Mouse (Mus musculus) C2C12 (cell line): ENCODE data around the gene Wscd1. TPM values are rescaled to one million over a fixed set of nuclear protein-coding genes. Genes with fewer than 3 reads are reported as not detected.

Source experiments
- H3K27me3 ChIP-seq: one replicate; pipeline ENCODE4 v1.6.1; 2011; ENCODE audit not compliant: control insufficient read depth, insufficient read depth, insufficient read length
- H3K36me3 ChIP-seq: one replicate; pipeline ENCODE4 v1.6.1; 2011; ENCODE audit not compliant: control insufficient read depth, insufficient read depth
- H3K4me3 ChIP-seq: one replicate; pipeline ENCODE4 v1.5.1; 2011; ENCODE audit warnings: mild to moderate bottlenecking, control low read depth; ENCODE audit not compliant: poor library complexity, insufficient read depth, severe bottlenecking
- H3K79me2 ChIP-seq: one replicate; pipeline ENCODE4 v1.6.1; 2011; ENCODE audit not compliant: control insufficient read depth, insufficient read depth
- H3K79me3 ChIP-seq: one replicate; pipeline ENCODE4 v1.6.1; 2011; ENCODE audit warnings: low read depth, control low read depth
- H3ac ChIP-seq: one replicate; pipeline ENCODE3; 2011; ENCODE audit warnings: low read depth; ENCODE audit not compliant: control insufficient read depth, insufficient read length
- CEBPB ChIP-seq: IDR thresholded peaks from one replicate; pipeline ENCODE4 v1.6.1; 2011; ENCODE audit warnings: low read depth, mild to moderate bottlenecking, control low read depth, moderate library complexity
- CTCF ChIP-seq: IDR thresholded peaks from one replicate; pipeline ENCODE4 v1.5.1; 2011; ENCODE audit not compliant: control insufficient read depth, insufficient read depth, insufficient read length
- FOSL1 ChIP-seq: IDR thresholded peaks from one replicate; pipeline ENCODE4 v1.8.0; 2011; ENCODE audit warnings: mild to moderate bottlenecking, low read length; ENCODE audit not compliant: poor library complexity, insufficient read depth, severe bottlenecking
- MAX ChIP-seq: IDR thresholded peaks from one replicate; pipeline ENCODE4 v1.6.1; 2011; ENCODE audit warnings: mild to moderate bottlenecking, control low read depth
- MYOD1 ChIP-seq: IDR thresholded peaks from one replicate; pipeline ENCODE4 v1.6.1; 2011; ENCODE audit warnings: low read depth; ENCODE audit not compliant: control insufficient read depth, insufficient read length
- MYOG ChIP-seq: IDR thresholded peaks from one replicate; pipeline ENCODE4 v1.6.1; 2011; ENCODE audit not compliant: control insufficient read depth, insufficient read length; ENCODE audit errors: extremely low read depth
- USF1 ChIP-seq: IDR thresholded peaks from one replicate; pipeline ENCODE4 v1.6.1; 2011; ENCODE audit warnings: low read depth, mild to moderate bottlenecking, control low read depth, moderate library complexity
- long read RNA-seq, 2 experiments: library from polyadenylated mRNA; unstranded; transcript quantifications; one replicate each; pipeline ENCODE4 v2.0.0; 2019 to 2020
- polyA plus RNA-seq: library from polyadenylated mRNA; unstranded; fragments of >200 nt; fragmentation: generic; extraction: Trizol; gene quantifications from one replicate; pipeline ENCODE4 v1.2.1, GENCODE M21; 2012; ENCODE audit warnings: missing spikeins

The Wscd1 gene
- polyA plus RNA-seq = not detected
- long read RNA-seq, experiment 1 = 0 reads
- long read RNA-seq, experiment 2 = 0 reads

- Histone ChIP-seq H3K27me3 (peaks cover 27% of the 10 kb centered on the region), H3K79me3 (no peaks in the 10 kb centered on the region), H3ac (no peak within 1 kb of the TSS), H3K4me3 (no peak within 1 kb of the TSS), H3K36me3 (no peaks in the 10 kb centered on the region), H3K79me2 (no peaks in the 10 kb centered on the region)
- TF ChIP-seq MYOD1 (no peak), MYOG (no peak), CTCF (no peak), FOSL1 (no peak), CEBPB (no peak), MAX (no peak), USF1 (no peak)
Measured at GRCm38 (mm10) chr11:71749671-71750070, at the start of gene Wscd1. TSS of gene Wscd1 (plus strand) at chr11:71749920.

- Histone ChIP-seq H3ac (no peak overlapping the region), H3K27me3 (no peaks in the 10 kb centered on the region), H3K79me2 (no peaks in the 10 kb centered on the region), H3K79me3 (no peaks in the 10 kb centered on the region), H3K4me3 (no peak overlapping the region), H3K36me3 (no peaks in the 10 kb centered on the region)
- TF ChIP-seq CTCF = no peak
- no peak for TF ChIP-seq FOSL1
- no peak for TF ChIP-seq MYOD1
- TF ChIP-seq CEBPB = no peak
- no peak for TF ChIP-seq MAX
- no peak for TF ChIP-seq USF1
- TF ChIP-seq MYOG = no peak
Measured at GRCm38 (mm10) chr11:71728066-71728465, 21.7 kb upstream of the Wscd1 start.

- Histone ChIP-seq H3K4me3 (no peak overlapping the region), H3K79me3 (no peaks in the 10 kb centered on the region), H3K36me3 (no peaks in the 10 kb centered on the region), H3K79me2 (no peaks in the 10 kb centered on the region), H3K27me3 (no peaks in the 10 kb centered on the region), H3ac (no peak overlapping the region)
- TF ChIP-seq CEBPB = no peak
- TF ChIP-seq MYOG = no peak
- no peak for TF ChIP-seq MAX
- TF ChIP-seq MYOD1 = no peak
- TF ChIP-seq CTCF = no peak
- no peak for TF ChIP-seq FOSL1
- TF ChIP-seq USF1 = no peak
Measured at GRCm38 (mm10) chr11:71729287-71729686, 20.4 kb upstream of the Wscd1 start.

- Histone ChIP-seq H3K27me3 (peaks cover 7% of the 10 kb centered on the region), H3K79me2 (no peaks in the 10 kb centered on the region), H3K36me3 (no peaks in the 10 kb centered on the region), H3ac (no peak overlapping the region), H3K4me3 (no peak overlapping the region), H3K79me3 (no peaks in the 10 kb centered on the region)
- TF ChIP-seq FOSL1 = no peak
- no peak for TF ChIP-seq MYOG
- no peak for TF ChIP-seq USF1
- TF ChIP-seq CTCF = no peak
- TF ChIP-seq MYOD1 = no peak
- TF ChIP-seq CEBPB = no peak
- no peak for TF ChIP-seq MAX
Measured at GRCm38 (mm10) chr11:71733771-71734170, 15.9 kb upstream of the Wscd1 start.

GRCm38 (mm10) chr11:71737106-71737505 lies 12.6 kb upstream of the Wscd1 start:
- no peaks in the 10 kb centered on the region for H3K79me3 ChIP-seq
- no peak overlapping the region for H3ac ChIP-seq
- H3K4me3 ChIP-seq = no peak overlapping the region
- peaks cover 33% of the 10 kb centered on the region for H3K27me3 ChIP-seq
- no peaks in the 10 kb centered on the region for H3K79me2 ChIP-seq
- TF ChIP-seq MYOD1 (no peak), MYOG (no peak), CTCF (peak; percentile 2), FOSL1 (no peak)
- H3K36me3 ChIP-seq = no peaks in the 10 kb centered on the region
